Mouse (Mus musculus): ENCODE measurements around the gene Zfp266. TPM values are rescaled to one million over a fixed set of nuclear protein-coding genes. Genes with fewer than 3 reads are reported as not detected.

Zfp266 gene
- polyA plus RNA-seq, 2 experiments, result 5.0 to 8.7 TPM

- Histone ChIP-seq H3K4me1 (replicated peaks; ENCODE audit: control insufficient read depth in 2 of 2, insufficient read depth in 2 of 2, low read length in 1 of 2) (peaks cover 9 to 29% of the 10 kb centered on the region in 2 experiments), H3K36me3 (replicated peaks; ENCODE audit: control insufficient read depth, insufficient read depth, low read depth) (peaks cover 4% of the 10 kb centered on the region; the same call in 1 of the 2 replicates), H3K27me3 (ENCODE audit: control insufficient read depth, insufficient read depth, low read length) (no peaks in the 10 kb centered on the region), H3K4me2 (ENCODE audit: low read depth) (no peak overlapping the region), H3K4me3 (ENCODE audit: insufficient read depth in 1 of 2, low read depth in 2 of 2, low read length in 2 of 2) (no peak overlapping the region), H3K9me3 (ENCODE audit: control insufficient read depth, low read length) (no peaks in the 10 kb centered on the region), H3K9ac (replicated peaks) (no peak overlapping the region), H3K27ac (no peak overlapping the region)
- TF ChIP-seq CTCF (IDR thresholded peaks at IDR 0.05; ENCODE audit: low read depth), result no peak
- TF ChIP-seq EP300 (IDR thresholded peaks at IDR 0.05; ENCODE audit: low read depth), result no peak
- 73% methylated on average over 8 of the region's 8 CpGs for WGBS (ENCODE audit: insufficient replicate concordance)
- no peak for DNase-seq (ENCODE audit: low read depth in 3 of 3, low spot score in 3 of 3)
- ATAC-seq (ENCODE audit: insufficient read depth), result no peak
Measured at GRCm38 (mm10) chr9:20512714-20513113, 8.5 kb downstream of the Zfp266 start.

- H3K4me2 ChIP-seq (ENCODE audit: low read depth), result no peak overlapping the region
- 52% methylated on average over 4 of the region's 4 CpGs for WGBS (ENCODE audit: insufficient replicate concordance)
- no peaks in the 10 kb centered on the region for H3K9me3 ChIP-seq (ENCODE audit: control insufficient read depth, low read length)
- ATAC-seq (ENCODE audit: insufficient read depth) (peak; percentile 35; the same call in 1 of the 2 replicates), DNase-seq (ENCODE audit: low read depth in 3 of 3, low spot score in 3 of 3) (peak in 2 of 3 experiments; percentile 26 to 27)
- peaks cover 9 to 29% of the 10 kb centered on the region in 2 experiments for H3K4me1 ChIP-seq (replicated peaks; ENCODE audit: control insufficient read depth in 2 of 2, insufficient read depth in 2 of 2, low read length in 1 of 2)
- H3K9ac ChIP-seq (replicated peaks), result no peak overlapping the region
- H3K4me3 ChIP-seq (ENCODE audit: insufficient read depth in 1 of 2, low read depth in 2 of 2, low read length in 2 of 2), result no peak overlapping the region
- no peaks in the 10 kb centered on the region; the same call in 1 of the 2 replicates for H3K36me3 ChIP-seq (replicated peaks; ENCODE audit: control insufficient read depth, insufficient read depth, low read depth)
- H3K27me3 ChIP-seq (ENCODE audit: control insufficient read depth, insufficient read depth, low read length), result no peaks in the 10 kb centered on the region
- TF ChIP-seq EP300 (IDR thresholded peaks at IDR 0.05; ENCODE audit: low read depth) (peak; percentile 63), CTCF (IDR thresholded peaks at IDR 0.05; ENCODE audit: low read depth) (no peak)
- no peak overlapping the region for H3K27ac ChIP-seq
Measured at GRCm38 (mm10) chr9:20511645-20512044, 9.6 kb downstream of the Zfp266 start.

GRCm38 (mm10) chr9:20510346-20510745, 10.9 kb downstream of the Zfp266 start:
- H3K4me3 ChIP-seq (ENCODE audit: insufficient read depth in 1 of 2, low read depth in 2 of 2, low read length in 2 of 2), result no peak overlapping the region
- H3K27ac ChIP-seq, result no peak overlapping the region
- DNase-seq (ENCODE audit: low read depth in 3 of 3, low spot score in 3 of 3), result no peak
- H3K4me2 ChIP-seq (ENCODE audit: low read depth), result no peak overlapping the region
- H3K4me1 ChIP-seq (replicated peaks; ENCODE audit: control insufficient read depth in 2 of 2, insufficient read depth in 2 of 2, low read length in 1 of 2), result peaks cover 9 to 29% of the 10 kb centered on the region in 2 experiments
- peaks cover 7% of the 10 kb centered on the region for H3K36me3 ChIP-seq (replicated peaks; ENCODE audit: control insufficient read depth, insufficient read depth, low read depth)
- WGBS (ENCODE audit: insufficient replicate concordance), result 56% methylated on average over 1 of the region's 1 CpGs
- no peak for TF ChIP-seq EP300 (IDR thresholded peaks at IDR 0.05; ENCODE audit: low read depth)
- no peak for TF ChIP-seq CTCF (IDR thresholded peaks at IDR 0.05; ENCODE audit: low read depth)
- no peaks in the 10 kb centered on the region for H3K9me3 ChIP-seq (ENCODE audit: control insufficient read depth, low read length)
- no peak overlapping the region for H3K9ac ChIP-seq (replicated peaks)
- no peaks in the 10 kb centered on the region for H3K27me3 ChIP-seq (ENCODE audit: control insufficient read depth, insufficient read depth, low read length)
- ATAC-seq (ENCODE audit: insufficient read depth), result no peak

- H3K9ac ChIP-seq (replicated peaks), result no peak overlapping the region
- H3K4me3 ChIP-seq (ENCODE audit: insufficient read depth in 1 of 2, low read depth in 2 of 2, low read length in 2 of 2), result no peak overlapping the region
- DNase-seq (ENCODE audit: low read depth in 3 of 3, low spot score in 3 of 3) (peak in 2 of 3 experiments; percentile 20 to 32), ATAC-seq (ENCODE audit: insufficient read depth) (peak; percentile 27; the same call in 1 of the 2 replicates)
- H3K9me3 ChIP-seq (ENCODE audit: control insufficient read depth, low read length), result no peaks in the 10 kb centered on the region
- H3K27me3 ChIP-seq (ENCODE audit: control insufficient read depth, insufficient read depth, low read length), result no peaks in the 10 kb centered on the region
- H3K4me2 ChIP-seq (ENCODE audit: low read depth), result no peak overlapping the region
- TF ChIP-seq EP300 (IDR thresholded peaks at IDR 0.05; ENCODE audit: low read depth) (peak; percentile 56), CTCF (IDR thresholded peaks at IDR 0.05; ENCODE audit: low read depth) (no peak)
- WGBS (ENCODE audit: insufficient replicate concordance), result 22% methylated on average over 3 of the region's 3 CpGs
- H3K36me3 ChIP-seq (replicated peaks; ENCODE audit: control insufficient read depth, insufficient read depth, low read depth), result peaks cover 13% of the 10 kb centered on the region
- peaks cover 9 to 29% of the 10 kb centered on the region in 2 experiments for H3K4me1 ChIP-seq (replicated peaks; ENCODE audit: control insufficient read depth in 2 of 2, insufficient read depth in 2 of 2, low read length in 1 of 2)
- H3K27ac ChIP-seq, result no peak overlapping the region
Measured at GRCm38 (mm10) chr9:20509676-20510075, 11.5 kb downstream of the Zfp266 start.

- DNase-seq (ENCODE audit: low read depth in 3 of 3, low spot score in 3 of 3), result no peak
- Histone ChIP-seq H3K9ac (replicated peaks) (no peak overlapping the region), H3K4me1 (replicated peaks; ENCODE audit: control insufficient read depth in 2 of 2, insufficient read depth in 2 of 2, low read length in 1 of 2) (peaks cover 0 to 2% of the 10 kb centered on the region in 2 experiments; a peak in 1 of 4 replicates), H3K27ac (no peak overlapping the region), H3K9me3 (ENCODE audit: control insufficient read depth, low read length) (no peaks in the 10 kb centered on the region), H3K4me3 (ENCODE audit: insufficient read depth in 1 of 2, low read depth in 2 of 2, low read length in 2 of 2) (no peak overlapping the region), H3K4me2 (ENCODE audit: low read depth) (no peak overlapping the region), H3K27me3 (ENCODE audit: control insufficient read depth, insufficient read depth, low read length) (no peaks in the 10 kb centered on the region), H3K36me3 (replicated peaks; ENCODE audit: control insufficient read depth, insufficient read depth, low read depth) (peaks cover 39% of the 10 kb centered on the region)
- 78% methylated on average over 5 of the region's 5 CpGs for WGBS (ENCODE audit: insufficient replicate concordance)
- ATAC-seq (ENCODE audit: insufficient read depth), result no peak
- no peak for TF ChIP-seq EP300 (IDR thresholded peaks at IDR 0.05; ENCODE audit: low read depth)
- no peak for TF ChIP-seq CTCF (IDR thresholded peaks at IDR 0.05; ENCODE audit: low read depth)
Measured at GRCm38 (mm10) chr9:20504801-20505200, 16.4 kb downstream of the Zfp266 start.
